Mouse (Mus musculus): ENCODE measurements around the gene Dll4.

DNA sequence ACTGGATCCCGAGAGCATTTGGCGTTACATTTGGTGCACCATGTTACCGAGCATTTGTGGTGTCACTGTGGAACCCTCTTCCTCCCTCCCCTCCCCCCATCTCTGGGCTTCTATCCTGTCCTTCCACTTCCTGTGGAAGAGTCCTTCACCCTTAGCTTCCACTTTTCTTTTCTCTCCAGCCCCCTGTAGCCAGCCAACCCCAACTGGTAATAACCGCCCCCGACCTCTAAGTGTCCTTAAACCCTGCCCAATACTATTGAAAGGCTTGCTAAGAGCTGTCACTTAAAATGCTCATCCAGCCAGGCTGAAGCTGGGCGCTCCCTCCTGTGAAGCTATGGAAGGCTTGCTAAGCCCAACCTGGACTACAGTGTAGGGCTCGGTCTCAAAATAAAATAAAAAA is 48.7 kb upstream of the Dll4 start:
- TF ChIP-seq CTCF (IDR thresholded peaks at IDR 0.05; ENCODE audit: borderline replicate concordance, extremely low read depth, insufficient read depth, insufficient read length) (no peak), POLR2A (IDR thresholded peaks at IDR 0.05; ENCODE audit: borderline replicate concordance, extremely low read depth, insufficient read depth, insufficient read length, poor library complexity, severe bottlenecking) (no peak)

Measured in brain, embryonic 14.5 days (tissue).